Mouse (Mus musculus): ENCODE measurements around the gene Neb. TPM values are rescaled to one million over a fixed set of nuclear protein-coding genes. Genes with fewer than 3 reads are reported as not detected.

The Neb gene
- polyA plus RNA-seq, 1 experiment from 2014 or later, result 0.99 TPM

DNA sequence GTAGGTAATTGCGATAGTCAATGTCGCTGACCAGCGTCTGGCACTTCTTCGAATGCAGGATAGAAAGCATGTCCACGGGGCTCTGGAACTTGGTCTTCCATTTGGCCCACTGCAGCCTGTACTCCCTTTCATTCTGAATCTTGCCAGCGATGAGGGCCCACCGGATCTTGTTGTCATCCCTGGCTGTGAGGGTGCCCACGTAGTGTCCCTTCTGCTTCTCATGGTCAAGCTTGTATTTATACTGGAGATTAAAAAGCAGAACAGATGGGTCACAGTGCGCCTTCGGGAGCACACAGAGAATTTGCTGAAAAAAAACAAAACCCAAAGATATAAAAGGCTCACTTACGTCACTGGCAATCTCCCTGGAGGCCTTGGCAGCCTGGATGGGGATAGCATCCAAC, 165.7 kb downstream of the Neb start:
- H3K9me3 ChIP-seq (ENCODE audit: control insufficient read depth, low read length), result no peaks in the 10 kb centered on the region
- WGBS, result 90% methylated on average over 11 of the region's 11 CpGs
- no peaks in the 10 kb centered on the region for H3K27me3 ChIP-seq (ENCODE audit: control insufficient read depth, insufficient read depth, low read length)
- H3K4me3 ChIP-seq (ENCODE audit: low read length), result no peak overlapping the region
- no peak overlapping the region for H3K27ac ChIP-seq (ENCODE audit: low read depth, low read length)
- no peak overlapping the region for H3K9ac ChIP-seq (ENCODE audit: low read depth, low read length)
- no peaks in the 10 kb centered on the region for H3K36me3 ChIP-seq (ENCODE audit: control insufficient read depth, insufficient read depth, low read length)
- no peak overlapping the region for H3K4me2 ChIP-seq (replicated peaks; ENCODE audit: low read depth, low read length)
- ATAC-seq (ENCODE audit: low FRiP score, low TSS enrichment), result no peak
- no peaks in the 10 kb centered on the region for H3K4me1 ChIP-seq (ENCODE audit: control insufficient read depth, insufficient read depth, low read length)

- ATAC-seq (ENCODE audit: low FRiP score, low TSS enrichment), result no peak; the same call in 1 of the 2 replicates
- 42% methylated on average over 5 of the region's 5 CpGs for WGBS
- no peaks in the 10 kb centered on the region for H3K4me1 ChIP-seq (ENCODE audit: control insufficient read depth, insufficient read depth, low read length)
- H3K9ac ChIP-seq (ENCODE audit: low read depth, low read length), result no peak overlapping the region
- H3K4me3 ChIP-seq (ENCODE audit: low read length), result no peak overlapping the region
- no peaks in the 10 kb centered on the region for H3K36me3 ChIP-seq (ENCODE audit: control insufficient read depth, insufficient read depth, low read length)
- H3K4me2 ChIP-seq (replicated peaks; ENCODE audit: low read depth, low read length), result no peak overlapping the region
- no peaks in the 10 kb centered on the region for H3K9me3 ChIP-seq (ENCODE audit: control insufficient read depth, low read length)
- no peak overlapping the region for H3K27ac ChIP-seq (ENCODE audit: low read depth, low read length)
- H3K27me3 ChIP-seq (ENCODE audit: control insufficient read depth, insufficient read depth, low read length), result no peaks in the 10 kb centered on the region
Measured at GRCm38 (mm10) chr2:52211358-52211899, 166.8 kb downstream of the Neb start.

DNA sequence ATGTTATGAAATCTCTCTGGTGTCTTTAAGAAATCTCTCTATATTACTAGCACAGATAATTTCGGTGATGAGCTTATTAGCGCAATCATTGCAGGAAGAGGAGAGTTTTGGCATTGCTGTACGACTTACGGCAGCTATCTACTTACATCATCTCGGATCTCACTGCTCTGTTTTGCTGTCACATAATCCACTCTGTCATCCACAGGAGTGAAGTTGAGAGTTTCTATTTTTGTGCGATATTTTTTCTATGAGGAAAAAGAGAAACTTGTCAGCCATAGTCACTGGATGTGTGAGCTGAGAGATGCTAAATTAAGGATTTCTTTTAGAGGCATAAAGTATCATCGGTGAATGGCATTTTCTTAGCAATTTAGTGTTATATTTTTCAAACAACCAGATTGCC, 167.6 kb downstream of the Neb start:
- Histone ChIP-seq H3K27ac (ENCODE audit: low read depth, low read length) (no peak overlapping the region), H3K27me3 (ENCODE audit: control insufficient read depth, insufficient read depth, low read length) (no peaks in the 10 kb centered on the region), H3K4me3 (ENCODE audit: low read length) (no peak overlapping the region), H3K9me3 (ENCODE audit: control insufficient read depth, low read length) (no peaks in the 10 kb centered on the region), H3K4me2 (replicated peaks; ENCODE audit: low read depth, low read length) (no peak overlapping the region), H3K9ac (ENCODE audit: low read depth, low read length) (no peak overlapping the region), H3K36me3 (ENCODE audit: control insufficient read depth, insufficient read depth, low read length) (no peaks in the 10 kb centered on the region), H3K4me1 (ENCODE audit: control insufficient read depth, insufficient read depth, low read length) (no peaks in the 10 kb centered on the region)
- 88% methylated on average over 7 of the region's 7 CpGs for WGBS
- no peak for ATAC-seq (ENCODE audit: low FRiP score, low TSS enrichment)

DNA sequence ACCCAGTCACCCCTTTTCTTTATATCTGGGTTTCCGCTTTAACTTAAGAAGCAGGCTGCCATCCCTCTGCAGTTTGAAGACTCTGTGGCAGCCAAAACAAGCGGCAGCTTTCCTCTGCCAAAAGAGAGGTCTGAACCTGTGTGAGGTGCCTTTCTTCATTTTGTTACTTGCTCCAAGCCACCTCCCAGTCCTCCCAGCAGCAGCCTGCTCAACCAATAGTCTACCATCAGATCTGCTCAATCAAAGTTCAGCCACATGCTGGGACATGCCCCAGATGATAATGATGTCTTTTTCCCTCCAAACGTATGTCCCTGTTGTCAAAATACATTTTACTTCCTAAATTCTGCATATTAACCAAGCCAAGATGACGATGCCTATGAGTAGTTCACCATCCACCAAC, 173.3 kb downstream of the Neb start:
- no peaks in the 10 kb centered on the region for H3K4me1 ChIP-seq (ENCODE audit: control insufficient read depth, insufficient read depth, low read length)
- no peak overlapping the region for H3K4me3 ChIP-seq (ENCODE audit: low read length)
- WGBS, result 87% methylated on average over 4 of the region's 4 CpGs
- no peak overlapping the region for H3K27ac ChIP-seq (ENCODE audit: low read depth, low read length)
- no peak overlapping the region for H3K4me2 ChIP-seq (replicated peaks; ENCODE audit: low read depth, low read length)
- H3K36me3 ChIP-seq (ENCODE audit: control insufficient read depth, insufficient read depth, low read length), result no peaks in the 10 kb centered on the region
- H3K9ac ChIP-seq (ENCODE audit: low read depth, low read length), result no peak overlapping the region
- H3K27me3 ChIP-seq (ENCODE audit: control insufficient read depth, insufficient read depth, low read length), result no peaks in the 10 kb centered on the region
- ATAC-seq (ENCODE audit: low FRiP score, low TSS enrichment), result no peak
- no peaks in the 10 kb centered on the region for H3K9me3 ChIP-seq (ENCODE audit: control insufficient read depth, low read length)

DNA sequence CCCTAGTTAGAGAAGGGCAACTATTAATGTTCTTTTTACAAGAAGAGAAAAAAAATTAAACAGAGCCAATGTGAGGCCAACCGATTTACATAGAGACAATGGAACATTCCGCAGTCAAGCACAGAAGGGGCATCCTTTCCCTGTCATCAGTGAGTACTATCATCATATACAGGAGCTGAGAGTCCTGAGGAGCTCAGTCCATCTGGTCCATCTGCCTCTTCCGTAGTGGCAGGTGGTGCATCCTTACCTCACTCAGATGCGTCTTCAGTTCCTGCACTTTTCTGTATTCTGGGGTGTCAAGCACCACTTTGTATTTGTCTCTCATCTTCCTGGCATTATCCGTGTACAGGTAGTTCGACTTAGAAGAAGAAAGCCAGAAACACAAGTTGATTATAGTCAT, 184.6 kb downstream of the Neb start:
- Histone ChIP-seq H3K27ac (ENCODE audit: low read depth, low read length) (no peak overlapping the region), H3K4me1 (ENCODE audit: control insufficient read depth, insufficient read depth, low read length) (no peaks in the 10 kb centered on the region), H3K9me3 (ENCODE audit: control insufficient read depth, low read length) (no peaks in the 10 kb centered on the region), H3K9ac (ENCODE audit: low read depth, low read length) (no peak overlapping the region), H3K4me2 (replicated peaks; ENCODE audit: low read depth, low read length) (no peak overlapping the region), H3K27me3 (ENCODE audit: control insufficient read depth, insufficient read depth, low read length) (no peaks in the 10 kb centered on the region), H3K4me3 (ENCODE audit: low read length) (no peak overlapping the region), H3K36me3 (ENCODE audit: control insufficient read depth, insufficient read depth, low read length) (no peaks in the 10 kb centered on the region)
- no peak for ATAC-seq (ENCODE audit: low FRiP score, low TSS enrichment)
- whole genome bisulfite sequencing, result 95% methylated on average over 6 of the region's 6 CpGs

GRCm38 (mm10) chr2:52179678-52180077, 198.6 kb downstream of the Neb start:
- no peaks in the 10 kb centered on the region for H3K4me1 ChIP-seq (ENCODE audit: control insufficient read depth, insufficient read depth, low read length)
- no peaks in the 10 kb centered on the region for H3K9me3 ChIP-seq (ENCODE audit: control insufficient read depth, low read length)
- no peaks in the 10 kb centered on the region for H3K36me3 ChIP-seq (ENCODE audit: control insufficient read depth, insufficient read depth, low read length)
- H3K9ac ChIP-seq (ENCODE audit: low read depth, low read length), result no peak overlapping the region
- ATAC-seq (ENCODE audit: low FRiP score, low TSS enrichment), result peak; percentile 55; the same call in 1 of the 2 replicates
- H3K27me3 ChIP-seq (ENCODE audit: control insufficient read depth, insufficient read depth, low read length), result no peaks in the 10 kb centered on the region
- WGBS, result 62% methylated on average over 1 of the region's 1 CpGs
- no peak overlapping the region for H3K4me3 ChIP-seq (ENCODE audit: low read length)
- H3K27ac ChIP-seq (ENCODE audit: low read depth, low read length), result no peak overlapping the region
- no peak overlapping the region for H3K4me2 ChIP-seq (replicated peaks; ENCODE audit: low read depth, low read length)

GRCm38 (mm10) chr2:52177726-52178125, 200.5 kb downstream of the Neb start:
- H3K9ac ChIP-seq (ENCODE audit: low read depth, low read length), result no peak overlapping the region
- H3K9me3 ChIP-seq (ENCODE audit: control insufficient read depth, low read length), result no peaks in the 10 kb centered on the region
- no peaks in the 10 kb centered on the region for H3K27me3 ChIP-seq (ENCODE audit: control insufficient read depth, insufficient read depth, low read length)
- no peak overlapping the region for H3K27ac ChIP-seq (ENCODE audit: low read depth, low read length)
- H3K4me2 ChIP-seq (replicated peaks; ENCODE audit: low read depth, low read length), result no peak overlapping the region
- H3K4me3 ChIP-seq (ENCODE audit: low read length), result no peak overlapping the region
- no peaks in the 10 kb centered on the region for H3K36me3 ChIP-seq (ENCODE audit: control insufficient read depth, insufficient read depth, low read length)
- 83% methylated on average over 9 of the region's 9 CpGs for WGBS
- H3K4me1 ChIP-seq (ENCODE audit: control insufficient read depth, insufficient read depth, low read length), result no peaks in the 10 kb centered on the region
- ATAC-seq (ENCODE audit: low FRiP score, low TSS enrichment), result no peak

GRCm38 (mm10) chr2:52177184-52177583, 201.1 kb downstream of the Neb start:
- 95% methylated on average over 7 of the region's 7 CpGs for WGBS
- no peaks in the 10 kb centered on the region for H3K36me3 ChIP-seq (ENCODE audit: control insufficient read depth, insufficient read depth, low read length)

GRCm38 (mm10) chr2:52176537-52176936, 201.7 kb downstream of the Neb start:
- H3K4me1 ChIP-seq (ENCODE audit: control insufficient read depth, insufficient read depth, low read length), result no peaks in the 10 kb centered on the region
- H3K27ac ChIP-seq (ENCODE audit: low read depth, low read length), result no peak overlapping the region
- no peak overlapping the region for H3K9ac ChIP-seq (ENCODE audit: low read depth, low read length)
- H3K9me3 ChIP-seq (ENCODE audit: control insufficient read depth, low read length), result no peaks in the 10 kb centered on the region
- H3K27me3 ChIP-seq (ENCODE audit: control insufficient read depth, insufficient read depth, low read length), result no peaks in the 10 kb centered on the region
- no peak for ATAC-seq (ENCODE audit: low FRiP score, low TSS enrichment)
- no peak overlapping the region for H3K4me3 ChIP-seq (ENCODE audit: low read length)
- H3K36me3 ChIP-seq (ENCODE audit: control insufficient read depth, insufficient read depth, low read length), result no peaks in the 10 kb centered on the region
- WGBS, result 63% methylated on average over 8 of the region's 8 CpGs
- H3K4me2 ChIP-seq (replicated peaks; ENCODE audit: low read depth, low read length), result no peak overlapping the region

More at GRCm38 (mm10) chr2:52177184-52177583, 201.1 kb downstream of the Neb start:
- ATAC-seq (ENCODE audit: low FRiP score, low TSS enrichment), result no peak
- no peaks in the 10 kb centered on the region for H3K4me1 ChIP-seq (ENCODE audit: control insufficient read depth, insufficient read depth, low read length)
- no peak overlapping the region for H3K27ac ChIP-seq (ENCODE audit: low read depth, low read length)
- no peak overlapping the region for H3K9ac ChIP-seq (ENCODE audit: low read depth, low read length)
- no peaks in the 10 kb centered on the region for H3K27me3 ChIP-seq (ENCODE audit: control insufficient read depth, insufficient read depth, low read length)
- no peaks in the 10 kb centered on the region for H3K9me3 ChIP-seq (ENCODE audit: control insufficient read depth, low read length)
- no peak overlapping the region for H3K4me2 ChIP-seq (replicated peaks; ENCODE audit: low read depth, low read length)
- H3K4me3 ChIP-seq (ENCODE audit: low read length), result no peak overlapping the region
